Mouse (Mus musculus): Measurements from ENCODE around the gene Sash3. TPM values are rescaled to one million over a fixed set of nuclear protein-coding genes. Genes with fewer than 3 reads are reported as not detected.

Gene Sash3
- 0.97 TPM for polyA plus RNA-seq (2014; fragmentation: Illumina TruSeq; extraction: RNeasy Lipid Tissue Mini Kit (QIAGEN cat#74804); ENCODE audit: low read depth, low replicate concordance)

DNA sequence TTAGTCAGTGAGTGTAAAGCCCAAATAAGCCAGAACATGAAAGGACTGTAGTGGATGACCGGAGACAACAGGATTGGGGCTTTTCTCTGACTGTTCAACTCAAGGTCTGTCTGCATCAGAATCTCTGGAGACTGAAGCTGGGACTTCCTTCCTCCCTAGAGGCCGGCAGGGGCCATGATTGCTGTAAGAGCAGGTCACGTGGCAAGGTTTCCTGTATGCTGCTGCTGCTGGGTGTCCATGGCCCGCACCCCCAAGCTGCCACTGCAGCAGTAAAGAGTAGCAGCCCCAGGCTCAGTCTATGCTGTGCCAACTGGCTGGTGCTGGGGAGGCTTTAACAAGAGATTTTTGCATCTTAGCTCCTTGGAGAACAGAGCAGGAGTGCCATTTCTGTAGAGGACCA lies at the start of gene Sash3:
Sash3 (plus strand) TSS at position 175 of the 400 bp plus-strand sequence.

DNA sequence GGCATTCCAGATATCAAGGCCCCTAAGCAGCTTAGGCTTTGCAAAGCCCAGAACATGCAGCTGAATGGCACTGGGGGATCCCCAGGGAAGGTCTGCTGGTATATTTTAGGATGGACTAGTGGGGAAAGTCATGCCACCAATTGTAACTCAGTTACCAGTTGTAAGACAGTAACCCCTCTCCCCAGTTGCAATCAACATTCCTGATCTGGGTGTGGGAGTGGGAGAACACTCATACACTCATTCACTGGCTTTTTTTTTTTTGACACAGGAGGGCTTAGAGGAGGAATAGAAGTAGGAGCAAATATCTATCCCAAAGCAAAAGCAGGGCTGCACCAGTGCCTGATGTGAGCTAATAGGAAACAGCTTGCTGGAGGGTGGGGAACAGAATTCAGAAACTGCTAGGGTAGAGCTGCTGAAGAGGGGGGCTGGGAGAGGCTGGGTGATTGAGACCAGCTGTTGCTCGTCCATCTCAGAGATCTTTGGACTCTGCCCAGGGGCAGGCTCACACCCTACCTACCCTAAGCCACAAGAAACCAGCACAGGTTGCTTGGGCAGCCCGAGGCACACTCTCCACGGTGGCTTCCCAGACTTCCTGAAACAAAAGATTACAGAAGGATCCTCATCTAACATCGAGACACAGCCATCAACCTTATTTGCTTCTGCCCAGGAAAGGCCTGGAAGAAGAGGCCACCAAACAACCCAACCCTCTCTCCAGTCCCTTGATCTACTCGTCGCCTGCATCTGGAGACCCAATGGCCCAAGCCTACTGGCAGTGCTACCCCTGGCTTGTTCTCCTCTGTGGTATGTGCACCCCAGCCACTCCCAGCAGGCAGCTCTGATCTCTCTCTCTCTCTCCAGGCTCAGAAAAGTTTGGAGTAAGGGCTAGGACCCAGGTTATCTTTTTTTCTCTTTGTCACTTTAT lies 37.6 kb upstream of the Sash3 start, which contains the start of gene Xpnpep2:
Xpnpep2 (plus strand) TSS at position 332 of the 922 bp plus-strand sequence.

DNA sequence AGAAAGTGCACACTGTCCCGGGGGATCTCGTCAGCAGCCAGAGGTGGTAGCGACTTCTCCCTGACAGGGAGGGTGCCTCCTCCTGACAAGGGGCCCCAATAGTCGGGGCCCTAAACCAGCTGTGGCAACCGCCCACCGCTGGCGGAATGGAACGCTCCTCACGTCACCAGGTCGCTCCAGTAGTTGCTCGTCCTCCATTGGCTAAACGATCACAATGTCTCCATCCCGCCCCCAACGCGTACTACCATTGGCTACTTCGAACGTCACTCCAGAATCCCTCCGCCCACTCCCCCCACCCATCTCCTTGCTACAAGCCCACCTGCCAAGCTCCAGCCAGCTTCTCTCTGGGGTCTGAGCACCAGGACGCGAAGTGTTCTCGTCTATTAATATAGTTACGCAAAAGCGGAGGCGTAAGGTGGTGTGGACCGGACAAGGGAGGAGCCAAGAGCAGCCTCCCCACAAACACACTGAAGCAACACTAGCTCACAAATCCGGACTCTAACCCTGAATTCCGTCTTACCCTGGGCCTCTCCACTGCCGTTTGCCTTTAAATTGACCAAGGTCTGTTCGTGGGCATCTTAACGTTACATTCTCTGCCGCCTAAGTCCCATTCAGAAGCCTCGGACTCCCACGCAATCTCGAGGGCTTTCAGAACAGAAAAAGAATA lies 62.4 kb downstream of the Sash3 start, which contains the start of gene Zdhhc9:
Zdhhc9 (minus strand) TSS at position 360 of the 667 bp plus-strand sequence.

Other genes starting within 250 kb of the Sash3 start
- gene Ocrl, start 234.0 kb upstream of the Sash3 start, polyA plus RNA-seq (2014; fragmentation: Illumina TruSeq; extraction: RNeasy Lipid Tissue Mini Kit (QIAGEN cat#74804); ENCODE audit: low read depth, low replicate concordance), result 13.4 TPM
- 8.9 TPM for gene Apln, start 111.6 kb upstream of the Sash3 start, polyA plus RNA-seq (2014; fragmentation: Illumina TruSeq; extraction: RNeasy Lipid Tissue Mini Kit (QIAGEN cat#74804); ENCODE audit: low read depth, low replicate concordance)
- gene Xpnpep2, start 37.7 kb upstream of the Sash3 start, polyA plus RNA-seq (2014; fragmentation: Illumina TruSeq; extraction: RNeasy Lipid Tissue Mini Kit (QIAGEN cat#74804); ENCODE audit: low read depth, low replicate concordance), result 2.1 TPM
- 26.3 TPM for gene Zdhhc9, start 62.4 kb downstream of the Sash3 start, polyA plus RNA-seq (2014; fragmentation: Illumina TruSeq; extraction: RNeasy Lipid Tissue Mini Kit (QIAGEN cat#74804); ENCODE audit: low read depth, low replicate concordance)
- 15.6 TPM for gene Utp14a, start 110.4 kb downstream of the Sash3 start, polyA plus RNA-seq (2014; fragmentation: Illumina TruSeq; extraction: RNeasy Lipid Tissue Mini Kit (QIAGEN cat#74804); ENCODE audit: low read depth, low replicate concordance)
- 3.2 TPM for gene Bcorl1, start 194.9 kb downstream of the Sash3 start, polyA plus RNA-seq (2014; fragmentation: Illumina TruSeq; extraction: RNeasy Lipid Tissue Mini Kit (QIAGEN cat#74804); ENCODE audit: low read depth, low replicate concordance)